Mouse (Mus musculus): ENCODE data around the gene 4930451I11Rik. TPM values are rescaled to one million over a fixed set of nuclear protein-coding genes. Genes with fewer than 3 reads are reported as not detected.
A peak's percentile ranks its signal among the peaks of the same experiment; 100 is the strongest.

The 4930451I11Rik gene
- polyA plus RNA-seq, 1 experiment from 2014 or later, result not detected

DNA sequence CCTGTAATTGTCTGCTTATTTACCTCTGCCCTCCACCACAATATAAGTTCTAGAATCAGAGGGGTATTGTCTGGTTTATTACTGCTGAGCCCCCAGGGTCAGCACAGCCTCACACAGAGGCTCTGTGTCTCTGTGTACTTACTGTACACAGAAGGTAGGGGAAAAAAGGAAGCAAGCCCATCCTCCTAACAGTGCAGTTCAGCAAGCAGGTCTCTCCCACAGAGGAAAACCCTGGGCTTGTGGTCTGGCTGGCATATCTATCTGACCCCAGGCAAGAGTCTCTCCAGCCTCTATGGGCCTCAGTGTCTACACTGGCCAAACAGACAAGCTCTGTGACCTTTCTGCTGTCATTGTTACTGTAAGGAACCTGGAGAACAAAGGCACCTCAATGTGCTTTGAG, 27.7 kb downstream of the 4930451I11Rik start:
- H3K36me3 ChIP-seq, result peaks cover 70% of the 10 kb centered on the region

DNA sequence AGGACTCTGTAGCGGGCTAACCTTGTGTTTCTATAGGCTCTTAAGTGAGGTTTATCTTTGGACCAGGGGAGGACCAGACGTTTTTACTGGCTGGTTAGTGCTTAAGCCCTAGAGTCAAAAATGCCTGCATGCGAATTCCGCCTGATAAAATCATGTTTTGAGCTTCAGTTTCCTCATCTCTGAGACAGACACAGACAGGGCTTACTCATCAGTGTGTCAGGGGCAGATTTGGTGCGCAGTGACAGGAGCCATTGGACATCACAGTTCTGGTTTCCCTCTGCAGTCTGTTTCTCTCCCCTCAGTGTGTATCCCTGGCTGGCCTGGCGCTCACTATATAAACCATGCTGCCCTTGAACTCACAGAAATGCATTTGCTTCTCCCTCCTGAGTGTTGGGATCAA, 28.3 kb downstream of the 4930451I11Rik start:
- Histone ChIP-seq H3K27me3 (ENCODE audit: low read depth, poor library complexity, severe bottlenecking) (no peaks in the 10 kb centered on the region), H3K4me3 (no peak overlapping the region), H3K27ac (replicated peaks) (no peak overlapping the region), H3K36me3 (peaks cover 70% of the 10 kb centered on the region), H3K9me3 (replicated peaks) (no peaks in the 10 kb centered on the region), H3K4me1 (peaks cover 33% of the 10 kb centered on the region)
- 93% methylated on average over 6 of the region's 6 CpGs for WGBS
- DNase-seq (ENCODE audit: low spot score), result no peak

More for the DNA sequence above, 27.7 kb downstream of the 4930451I11Rik start:
- H3K27me3 ChIP-seq (ENCODE audit: low read depth, poor library complexity, severe bottlenecking), result no peaks in the 10 kb centered on the region
- no peak for DNase-seq (ENCODE audit: low spot score)
- peaks cover 36% of the 10 kb centered on the region for H3K4me1 ChIP-seq
- H3K27ac ChIP-seq (replicated peaks), result no peak overlapping the region
- no peak overlapping the region for H3K4me3 ChIP-seq
- H3K9me3 ChIP-seq (replicated peaks), result no peaks in the 10 kb centered on the region

DNA sequence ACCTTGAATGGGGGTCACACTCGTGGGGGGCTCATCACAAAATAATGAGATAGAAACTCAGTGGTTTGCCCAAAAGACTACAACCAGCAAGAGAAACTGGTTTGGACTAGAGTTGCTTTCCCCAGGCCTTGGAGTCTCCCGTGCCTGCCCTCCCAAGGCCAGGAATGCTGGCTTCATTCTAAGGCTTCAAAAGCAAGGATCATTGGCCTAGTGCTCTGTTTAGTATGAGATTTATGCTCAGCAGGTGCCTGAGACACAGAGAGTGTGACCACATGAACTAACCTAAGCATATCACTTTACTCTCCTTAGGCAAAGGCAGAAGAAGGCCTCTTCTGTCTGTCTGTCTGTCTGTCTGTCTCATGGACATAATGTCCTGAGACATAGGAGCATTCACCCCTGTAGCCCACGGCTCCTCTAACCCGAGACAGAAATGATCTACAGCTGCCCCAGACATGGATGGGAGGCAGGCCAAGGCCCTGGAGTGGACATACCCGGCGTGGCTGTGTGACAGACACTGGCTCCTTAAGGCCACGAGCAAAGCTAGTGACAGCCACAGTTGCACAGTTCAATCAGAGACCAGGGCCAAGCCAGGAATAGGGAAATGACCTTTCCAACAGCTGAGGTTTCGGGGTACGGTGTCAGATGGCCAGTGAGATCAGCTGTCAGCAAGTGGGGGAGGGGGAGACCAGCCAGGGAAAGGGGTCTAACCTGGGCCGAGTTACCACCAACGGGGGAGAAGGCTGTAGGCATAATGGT, 29.1 kb downstream of the 4930451I11Rik start:
- H3K27ac ChIP-seq (replicated peaks), result no peak overlapping the region
- no peak for DNase-seq (ENCODE audit: low spot score)
- no peaks in the 10 kb centered on the region for H3K27me3 ChIP-seq (ENCODE audit: low read depth, poor library complexity, severe bottlenecking)
- no peak overlapping the region for H3K4me3 ChIP-seq
- peaks cover 33% of the 10 kb centered on the region for H3K4me1 ChIP-seq
- WGBS, result 89% methylated on average over 11 of the region's 11 CpGs
- no peaks in the 10 kb centered on the region for H3K9me3 ChIP-seq (replicated peaks)
- H3K36me3 ChIP-seq, result peaks cover 72% of the 10 kb centered on the region

DNA sequence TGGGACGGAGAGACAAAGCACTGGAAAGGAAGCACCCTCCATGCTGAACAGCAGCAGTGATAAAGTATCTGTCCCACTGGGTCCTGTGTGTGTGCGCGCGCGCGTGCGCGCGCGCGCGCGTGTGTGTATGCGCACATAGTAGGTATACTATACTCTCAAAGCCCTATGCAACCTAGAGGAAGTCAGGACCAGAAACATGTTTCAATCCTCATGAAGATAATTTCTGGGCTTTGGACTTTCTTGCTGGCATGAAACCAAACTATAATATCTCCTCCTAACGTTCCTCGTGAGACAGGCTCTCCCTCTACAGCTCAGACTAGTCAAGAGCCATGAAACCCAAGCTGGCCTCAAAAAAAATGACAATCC, 30.4 kb downstream of the 4930451I11Rik start:
- Histone ChIP-seq H3K27ac (replicated peaks) (peak overlapping the region; percentile 97), H3K4me1 (peaks cover 42% of the 10 kb centered on the region), H3K27me3 (ENCODE audit: low read depth, poor library complexity, severe bottlenecking) (no peaks in the 10 kb centered on the region), H3K4me3 (no peak overlapping the region), H3K36me3 (peaks cover 72% of the 10 kb centered on the region), H3K9me3 (replicated peaks) (no peaks in the 10 kb centered on the region)
- 95% methylated on average over 16 of the region's 16 CpGs for WGBS
- DNase-seq (ENCODE audit: low spot score), result no peak

DNA sequence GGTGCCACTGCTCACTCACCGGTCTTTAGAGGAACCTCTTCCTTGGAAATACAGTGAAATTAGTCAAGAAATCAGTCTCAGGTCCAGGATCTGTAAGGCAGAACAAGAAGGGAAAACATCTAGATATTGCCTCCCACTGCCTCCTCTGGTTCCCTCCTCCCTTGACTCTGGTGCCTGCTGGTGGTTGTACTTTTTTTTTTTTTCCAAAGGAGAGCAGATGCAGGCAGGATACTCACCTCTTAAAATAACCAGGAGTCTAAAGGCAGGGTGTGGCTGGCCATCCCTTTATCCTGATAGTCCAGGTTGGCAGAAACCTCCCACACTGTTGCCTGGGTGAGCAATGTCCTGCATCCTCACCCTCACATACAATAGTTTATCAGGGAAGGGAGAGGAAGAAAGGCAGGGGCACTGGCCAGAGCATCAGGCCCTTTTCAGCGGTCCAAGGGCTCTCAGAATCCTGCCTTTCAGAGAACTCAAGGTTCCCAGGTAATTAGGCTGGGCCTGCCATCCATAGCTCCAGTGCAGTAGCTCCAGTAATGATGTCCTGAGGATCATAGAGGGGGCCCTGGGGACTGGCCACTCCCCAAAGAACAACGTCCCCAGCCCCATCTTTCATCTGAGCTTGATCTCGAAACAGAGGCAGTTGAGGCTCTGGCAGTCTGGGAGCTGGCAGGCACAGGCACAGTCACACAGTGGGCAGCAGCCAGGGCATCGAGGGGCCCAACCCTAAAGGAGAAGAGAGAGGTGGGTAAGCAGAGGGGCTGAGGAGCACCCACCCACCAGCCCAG, 31.0 kb downstream of the 4930451I11Rik start:
- peaks cover 72% of the 10 kb centered on the region for H3K36me3 ChIP-seq

DNA sequence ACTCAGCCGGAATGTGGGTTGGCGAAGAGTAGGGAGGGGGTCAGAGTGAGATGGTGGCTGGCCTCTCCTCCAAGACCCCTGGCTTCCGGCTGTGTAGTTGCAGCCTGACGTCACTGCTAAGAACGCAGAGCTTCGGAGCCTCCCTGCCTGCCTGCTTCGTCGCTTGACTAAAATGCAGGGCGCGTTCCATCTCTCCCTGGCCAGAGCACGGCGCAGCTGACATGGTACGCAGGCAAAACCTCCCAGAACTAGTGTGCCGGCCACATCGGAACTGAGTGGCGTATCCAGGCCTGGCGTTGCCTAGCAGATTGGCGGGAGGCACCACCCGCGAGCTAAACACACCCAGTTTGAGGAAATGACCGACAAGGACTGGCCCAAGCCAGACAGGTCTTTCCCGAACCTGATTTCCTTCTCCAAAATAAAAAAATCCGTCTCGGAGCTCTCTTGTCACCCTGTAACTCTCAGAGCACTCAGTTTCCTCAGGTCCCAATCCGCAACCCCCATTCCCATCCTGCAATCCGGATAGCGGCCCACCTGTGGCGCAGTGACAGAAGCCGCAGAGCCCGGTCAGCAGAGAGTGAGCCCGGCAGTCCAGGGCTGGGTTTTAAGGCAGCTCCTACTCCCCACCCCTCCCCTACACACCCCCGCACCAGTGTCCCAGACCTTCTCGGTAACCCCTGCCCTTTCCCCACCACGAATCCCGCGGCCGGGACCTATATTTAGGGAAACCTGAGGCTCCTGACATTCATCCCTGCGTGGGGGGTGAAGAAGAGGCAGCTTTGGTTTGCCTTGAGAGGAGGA, 31.8 kb downstream of the 4930451I11Rik start:
- peaks cover 73% of the 10 kb centered on the region for H3K36me3 ChIP-seq
- DNase-seq (ENCODE audit: low spot score), result no peak
- peak overlapping the region; percentile 97 for H3K27ac ChIP-seq (replicated peaks)
- H3K27me3 ChIP-seq (ENCODE audit: low read depth, poor library complexity, severe bottlenecking), result no peaks in the 10 kb centered on the region
- under 1% methylated on average over 38 of the region's 38 CpGs for WGBS
- peaks cover 50% of the 10 kb centered on the region for H3K4me1 ChIP-seq
- H3K4me3 ChIP-seq, result peak overlapping the region; percentile 96
- no peaks in the 10 kb centered on the region for H3K9me3 ChIP-seq (replicated peaks)

More for the DNA sequence above, 31.0 kb downstream of the 4930451I11Rik start:
- H3K4me3 ChIP-seq, result peak overlapping the region; percentile 96
- peaks cover 47% of the 10 kb centered on the region for H3K4me1 ChIP-seq
- no peaks in the 10 kb centered on the region for H3K27me3 ChIP-seq (ENCODE audit: low read depth, poor library complexity, severe bottlenecking)
- H3K9me3 ChIP-seq (replicated peaks), result no peaks in the 10 kb centered on the region
- 44% methylated on average over 5 of the region's 5 CpGs for WGBS
- no peak for DNase-seq (ENCODE audit: low spot score)
- H3K27ac ChIP-seq (replicated peaks), result peak overlapping the region; percentile 97

DNA sequence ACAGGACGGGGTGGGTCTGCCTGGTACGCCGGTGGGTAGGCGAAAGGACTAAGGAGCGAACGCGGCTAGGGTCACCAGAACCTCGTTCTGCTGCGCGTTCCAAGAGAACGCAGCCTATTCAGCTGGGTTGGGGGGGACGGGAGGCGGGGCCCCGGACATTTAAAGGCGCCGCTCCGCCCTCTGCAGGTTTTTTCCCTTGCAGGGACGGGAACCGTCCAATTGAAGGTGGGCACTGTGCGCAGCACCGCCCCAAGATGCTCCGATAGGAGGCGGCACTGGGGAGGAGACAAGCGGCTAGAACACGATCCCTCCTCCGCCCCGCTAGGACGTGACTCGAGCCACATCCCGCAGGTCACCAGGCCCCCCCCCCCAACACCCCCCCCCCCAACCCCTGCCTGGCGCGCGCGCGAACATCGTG, 32.4 kb downstream of the 4930451I11Rik start:
- H3K27me3 ChIP-seq (ENCODE audit: low read depth, poor library complexity, severe bottlenecking), result no peaks in the 10 kb centered on the region
- no peaks in the 10 kb centered on the region for H3K9me3 ChIP-seq (replicated peaks)
- H3K27ac ChIP-seq (replicated peaks), result peak overlapping the region; percentile 97
- peak; percentile 97 for DNase-seq (ENCODE audit: low spot score)
- WGBS, result under 1% methylated on average over 32 of the region's 36 CpGs
- peaks cover 73% of the 10 kb centered on the region for H3K36me3 ChIP-seq
- H3K4me1 ChIP-seq, result peaks cover 50% of the 10 kb centered on the region
- H3K4me3 ChIP-seq, result peak overlapping the region; percentile 96

DNA sequence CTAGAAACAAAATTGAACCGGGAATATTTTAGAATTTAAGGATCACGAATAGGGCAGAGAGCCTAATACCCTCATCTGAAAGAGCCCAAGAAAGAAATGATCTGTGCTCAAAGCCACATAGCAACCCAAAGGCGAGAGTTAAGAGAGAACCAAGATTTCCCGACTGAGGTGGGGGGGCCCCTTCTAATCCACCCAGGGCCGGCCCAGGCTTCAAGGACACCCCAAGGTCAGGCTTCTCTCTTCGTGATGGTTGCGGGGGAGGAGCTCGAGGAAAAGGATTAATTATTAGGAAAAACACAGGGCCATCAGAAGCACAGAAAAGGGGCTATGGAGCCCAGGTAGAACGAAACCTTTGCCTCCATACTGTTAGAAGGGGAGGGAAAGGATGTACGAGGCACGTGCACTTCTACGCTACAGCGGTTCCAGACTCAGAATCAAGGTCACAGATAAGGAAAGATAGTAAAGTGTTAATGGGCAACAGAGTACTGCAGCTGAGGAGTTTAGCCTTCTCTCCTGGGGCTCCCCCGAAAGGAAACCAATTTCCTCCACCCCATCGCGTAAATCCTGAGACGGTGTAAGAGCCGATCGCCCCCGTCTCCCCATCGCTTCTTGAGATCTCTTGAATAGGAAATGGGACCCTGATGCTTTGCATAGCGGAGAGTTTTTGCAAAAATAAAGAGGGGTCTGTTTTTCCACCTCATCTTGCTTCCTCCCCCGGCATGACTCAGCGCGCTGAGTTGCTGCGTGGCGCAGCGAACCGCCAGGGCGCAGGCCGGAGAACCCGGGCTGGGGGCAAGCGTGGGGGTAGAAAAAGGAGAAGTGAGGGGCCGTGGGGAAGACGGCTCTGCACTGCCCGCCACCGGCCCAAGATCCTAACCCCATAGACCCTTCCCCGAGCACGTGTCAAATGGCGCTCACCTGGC, 33.1 kb downstream of the 4930451I11Rik start:
- DNase-seq (ENCODE audit: low spot score), result no peak
- under 1% methylated on average over 40 of the region's 40 CpGs for WGBS

DNA sequence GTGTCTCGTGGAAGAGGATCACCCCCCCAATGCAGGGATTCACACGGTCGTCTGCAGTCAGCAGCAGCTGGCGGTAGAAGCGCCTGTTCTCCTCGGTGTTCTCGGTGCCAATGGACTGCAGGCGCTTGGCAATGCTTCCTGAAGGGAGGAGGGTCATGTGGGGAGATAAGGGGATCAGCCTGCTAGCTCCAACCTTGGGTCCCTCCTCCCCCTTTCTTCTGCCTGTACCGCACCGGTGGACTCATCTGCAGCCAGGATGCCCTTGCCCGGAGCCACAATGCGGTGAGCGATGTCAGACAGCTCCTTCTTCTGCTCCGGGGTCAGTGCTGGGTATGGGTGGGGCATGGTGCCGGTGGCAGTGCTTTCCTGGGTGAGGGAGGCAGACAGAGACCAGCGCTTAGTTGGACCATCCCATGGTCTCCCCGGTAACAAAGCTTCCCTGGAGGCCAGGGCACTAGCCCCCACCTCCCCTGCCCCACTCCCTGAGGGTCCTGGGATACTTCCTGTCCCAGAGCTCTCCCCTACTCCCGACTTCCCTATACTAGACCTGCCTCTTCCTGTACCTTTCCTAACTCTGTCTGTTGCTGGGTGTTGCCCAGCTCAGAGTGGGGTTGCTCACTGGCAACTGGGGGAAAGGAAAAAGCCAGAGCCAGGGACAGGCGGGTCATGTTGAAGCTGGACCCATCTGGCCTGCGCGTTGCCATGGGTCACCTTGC, 33.9 kb downstream of the 4930451I11Rik start, which contains the start of gene Fam57b:
Gene Fam57b, plus strand, starts transcription at position 258 of the 716 bp plus-strand sequence.
- WGBS, result 41% methylated on average over 21 of the region's 21 CpGs
- peaks cover 63% of the 10 kb centered on the region for H3K36me3 ChIP-seq
- no peaks in the 10 kb centered on the region for H3K27me3 ChIP-seq (ENCODE audit: low read depth, poor library complexity, severe bottlenecking)
- H3K27ac ChIP-seq (replicated peaks), result peak within 1 kb of the TSS; percentile 97
- peak within 1 kb of the TSS; percentile 96 for H3K4me3 ChIP-seq
- H3K9me3 ChIP-seq (replicated peaks), result no peaks in the 10 kb centered on the region
- no peak for DNase-seq (ENCODE audit: low spot score)
- H3K4me1 ChIP-seq, result peaks cover 60% of the 10 kb centered on the region

More for the DNA sequence above, 33.1 kb downstream of the 4930451I11Rik start:
- no peaks in the 10 kb centered on the region for H3K9me3 ChIP-seq (replicated peaks)
- peak overlapping the region; percentile 96 for H3K4me3 ChIP-seq
- H3K27me3 ChIP-seq (ENCODE audit: low read depth, poor library complexity, severe bottlenecking), result no peaks in the 10 kb centered on the region
- peaks cover 52% of the 10 kb centered on the region for H3K4me1 ChIP-seq
- H3K36me3 ChIP-seq, result peaks cover 71% of the 10 kb centered on the region
- H3K27ac ChIP-seq (replicated peaks), result peak overlapping the region; percentile 97

DNA sequence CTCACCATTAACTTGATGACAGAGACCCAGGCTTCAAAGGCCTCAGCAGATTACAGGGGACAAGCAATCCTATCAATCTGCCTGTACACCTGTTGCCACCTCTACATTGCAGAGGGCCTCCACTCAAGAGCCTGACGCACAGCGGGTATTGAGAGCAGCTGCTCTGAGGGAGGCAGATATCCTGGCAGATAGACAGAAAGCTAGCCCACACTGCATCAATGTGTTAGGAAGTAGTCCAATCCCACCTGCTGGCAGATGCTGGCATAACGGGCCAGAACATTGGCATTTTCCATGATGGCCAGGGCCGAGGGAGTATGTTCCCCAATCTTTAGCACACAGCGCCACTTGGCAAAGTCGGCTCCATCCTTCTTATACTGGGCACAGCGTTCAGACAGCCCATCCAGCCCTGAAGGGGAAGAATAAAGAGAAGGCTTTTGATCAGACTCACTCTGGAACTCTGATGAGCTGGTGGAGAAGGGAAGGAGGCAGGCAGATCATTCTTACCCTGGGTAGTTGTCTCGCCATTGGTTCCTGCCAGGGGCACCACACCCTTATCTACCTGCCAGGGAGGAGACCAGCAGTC, 35.0 kb downstream of the 4930451I11Rik start:
- Histone ChIP-seq H3K27ac (replicated peaks) (0 out of 2 replicates have a peak overlapping the region, but pooled peaks have one; percentile 97), H3K27me3 (ENCODE audit: low read depth, poor library complexity, severe bottlenecking) (no peaks in the 10 kb centered on the region), H3K9me3 (replicated peaks) (no peaks in the 10 kb centered on the region), H3K4me1 (peaks cover 64% of the 10 kb centered on the region), H3K36me3 (peaks cover 53% of the 10 kb centered on the region), H3K4me3 (peak overlapping the region; percentile 96)
- DNase-seq (ENCODE audit: low spot score), result no peak
- WGBS, result 82% methylated on average over 8 of the region's 8 CpGs
